Comparison of ENCODE assay signal across 10 mouse cellular contexts in genomic region chr16:95463796-95464195, GRCm38 (mm10).
DNase-seq lines count a peak whose midpoint lies in the region; ATAC-seq and TF ChIP-seq lines count a peak whose summit lies in the region.
"Had no signal": no experiment of that assay in that cellular context is flagged by ENCODE, and none has a peak within 500 bp of the region (broad histone marks: within the 10 kb centered on the region; RNA-seq: fewer than 3 reads in every experiment).

No protein-coding gene starts in this region.

- ATAC-seq in midbrain, embryonic 11.5 days (ENCODE audit: low FRiP score) = no peak
- ATAC-seq in midbrain, embryonic 16.5 days = no peak
- ATAC-seq in kidney, postnatal 0 days (replicated peaks; ENCODE audit: low FRiP score, low read depth) = no peak
- no peak for ATAC-seq in forebrain, embryonic 11.5 days (replicated peaks; ENCODE audit: low FRiP score)

- H3K27me3 ChIP-seq in midbrain, embryonic 11.5 days (ENCODE audit: control insufficient read depth, insufficient read depth, low read length) = no peaks in the 10 kb centered on the region
- H3K27me3 ChIP-seq in midbrain, embryonic 16.5 days (ENCODE audit: control insufficient read depth, insufficient read depth, low read depth, low read length) = no peaks in the 10 kb centered on the region
- H3K27me3 ChIP-seq in kidney, postnatal 0 days (ENCODE audit: insufficient read depth, low read length) = no peaks in the 10 kb centered on the region
- H3K27me3 ChIP-seq in forebrain, embryonic 11.5 days (ENCODE audit: control insufficient read depth, insufficient read depth, low read length) = no peaks in the 10 kb centered on the region

- TF ChIP-seq CTCF in kidney, postnatal 0 days (IDR thresholded peaks at IDR 0.05; ENCODE audit: low read depth) = no peak

- peak; percentile 57 for DNase-seq in midbrain, embryonic 11.5 days (ENCODE audit: low spot score, missing footprints)
- peak; percentile 70 to 78 for DNase-seq in heart, adult 9 months (ENCODE audit: low spot score in 2 of 2)
- DNase-seq in kidney, postnatal 0 days (ENCODE audit: low spot score) = peak; percentile 70
- peak; percentile 50 to 63 for DNase-seq in lung, postnatal 4 days
- no peak for DNase-seq in thymus, adult 18-20 months
- DNase-seq in forebrain, embryonic 11.5 days (ENCODE audit: low spot score) = no peak
- DNase-seq: cerebellum, postnatal 10 days; liver; right cerebral cortex, postnatal 25 days had no signal

- H3K4me1 ChIP-seq in midbrain, embryonic 11.5 days (ENCODE audit: control insufficient read depth, insufficient read depth, low read length) = no peaks in the 10 kb centered on the region
- H3K4me1 ChIP-seq in midbrain, embryonic 16.5 days (ENCODE audit: control insufficient read depth, insufficient read depth, low read length) = peaks cover 8% of the 10 kb centered on the region; the same call in 1 of the 2 replicates
- no peaks in the 10 kb centered on the region for H3K4me1 ChIP-seq in kidney, postnatal 0 days (replicated peaks; ENCODE audit: insufficient read depth, low read length)
- H3K4me1 ChIP-seq in forebrain, embryonic 11.5 days (replicated peaks; ENCODE audit: control insufficient read depth, insufficient read depth, low read length) = no peaks in the 10 kb centered on the region

- H3K4me3 ChIP-seq in midbrain, embryonic 11.5 days (ENCODE audit: low read depth, low read length) = no peak overlapping the region
- H3K4me3 ChIP-seq in midbrain, embryonic 16.5 days (ENCODE audit: low read depth, low read length) = no peak overlapping the region
- no peak overlapping the region for H3K4me3 ChIP-seq in kidney, postnatal 0 days (replicated peaks; ENCODE audit: low read depth, low read length)
- H3K4me3 ChIP-seq in forebrain, embryonic 11.5 days (ENCODE audit: low read depth, low read length) = no peak overlapping the region

- H3K9me3 ChIP-seq in midbrain, embryonic 11.5 days (ENCODE audit: control insufficient read depth, low read length) = no peaks in the 10 kb centered on the region
- H3K9me3 ChIP-seq in midbrain, embryonic 16.5 days (replicated peaks; ENCODE audit: control insufficient read depth, low read length, poor library complexity, severe bottlenecking) = no peaks in the 10 kb centered on the region
- no peaks in the 10 kb centered on the region for H3K9me3 ChIP-seq in kidney, postnatal 0 days (replicated peaks; ENCODE audit: low read length)
- no peaks in the 10 kb centered on the region for H3K9me3 ChIP-seq in forebrain, embryonic 11.5 days (ENCODE audit: control insufficient read depth, low read length)

- no peak overlapping the region for H3K9ac ChIP-seq in midbrain, embryonic 11.5 days (ENCODE audit: low read length)
- H3K9ac ChIP-seq in midbrain, embryonic 16.5 days (ENCODE audit: low read depth, low read length) = no peak overlapping the region
- H3K9ac ChIP-seq in kidney, postnatal 0 days (ENCODE audit: low read depth, low read length) = no peak overlapping the region
- H3K9ac ChIP-seq in forebrain, embryonic 11.5 days (ENCODE audit: low read length) = no peak overlapping the region

- no peak overlapping the region for H3K27ac ChIP-seq in midbrain, embryonic 11.5 days (ENCODE audit: low read depth, low read length)
- no peak overlapping the region for H3K27ac ChIP-seq in midbrain, embryonic 16.5 days (ENCODE audit: low read length)
- H3K27ac ChIP-seq in kidney, postnatal 0 days = no peak overlapping the region
- no peak overlapping the region for H3K27ac ChIP-seq in forebrain, embryonic 11.5 days (ENCODE audit: low read depth, low read length)

- 69% methylated on average over 6 of the region's 6 CpGs for WGBS in midbrain, embryonic 11.5 days
- 62% methylated on average over 6 of the region's 6 CpGs for WGBS in midbrain, embryonic 16.5 days
- 37% methylated on average over 6 of the region's 6 CpGs for WGBS in kidney, postnatal 0 days
- WGBS in forebrain, embryonic 11.5 days = 77% methylated on average over 6 of the region's 6 CpGs

- no peak overlapping the region for H3K4me2 ChIP-seq in midbrain, embryonic 11.5 days
- H3K4me2 ChIP-seq in midbrain, embryonic 16.5 days (ENCODE audit: low read length) = no peak overlapping the region
- H3K4me2 ChIP-seq in kidney, postnatal 0 days (ENCODE audit: low read length) = no peak overlapping the region
- H3K4me2 ChIP-seq in forebrain, embryonic 11.5 days (ENCODE audit: low read depth, low read length, severe bottlenecking) = no peak overlapping the region

- no peaks in the 10 kb centered on the region for H3K36me3 ChIP-seq in midbrain, embryonic 11.5 days (ENCODE audit: control insufficient read depth, insufficient read depth, low read length)
- no peaks in the 10 kb centered on the region for H3K36me3 ChIP-seq in midbrain, embryonic 16.5 days (ENCODE audit: control insufficient read depth, insufficient read depth, low read length)
- no peaks in the 10 kb centered on the region for H3K36me3 ChIP-seq in kidney, postnatal 0 days (ENCODE audit: insufficient read depth, low read length)
- no peaks in the 10 kb centered on the region for H3K36me3 ChIP-seq in forebrain, embryonic 11.5 days (ENCODE audit: control insufficient read depth, insufficient read depth, low read length)

Comparison
In these comparisons a context has a peak if more than half of its experiments do, and no peak if none do; other contexts are left out.
1. DNase-seq: peak in midbrain, embryonic 11.5 days (single experiment), heart, adult 9 months (2 of 2), kidney, postnatal 0 days (single experiment) and lung, postnatal 4 days (2 of 2); none in thymus, adult 18-20 months (0 of 2) and forebrain, embryonic 11.5 days (single experiment).